Mouse (Mus musculus): ENCODE data around the gene Acvrl1.

- TF ChIP-seq POLR2A (IDR thresholded peaks at IDR 0.05; ENCODE audit: control insufficient read depth, low read depth, low read length) (no peak), CTCF (IDR thresholded peaks at IDR 0.05; ENCODE audit: control insufficient read depth, insufficient read depth, insufficient replicate concordance, low read depth, low read length) (no peak)
Observed at GRCm38 (mm10) chr15:101171272-101171671, 43.0 kb downstream of the Acvrl1 start.

Measured in testis, adult 2 months (tissue).